Mouse (Mus musculus): Measurements from ENCODE around the gene Fam43b. TPM values are rescaled to one million over a fixed set of nuclear protein-coding genes. Genes with fewer than 3 reads are reported as not detected.

Fam43b gene
- polyA plus RNA-seq, 1 experiment from 2014 or later = not detected

DNA sequence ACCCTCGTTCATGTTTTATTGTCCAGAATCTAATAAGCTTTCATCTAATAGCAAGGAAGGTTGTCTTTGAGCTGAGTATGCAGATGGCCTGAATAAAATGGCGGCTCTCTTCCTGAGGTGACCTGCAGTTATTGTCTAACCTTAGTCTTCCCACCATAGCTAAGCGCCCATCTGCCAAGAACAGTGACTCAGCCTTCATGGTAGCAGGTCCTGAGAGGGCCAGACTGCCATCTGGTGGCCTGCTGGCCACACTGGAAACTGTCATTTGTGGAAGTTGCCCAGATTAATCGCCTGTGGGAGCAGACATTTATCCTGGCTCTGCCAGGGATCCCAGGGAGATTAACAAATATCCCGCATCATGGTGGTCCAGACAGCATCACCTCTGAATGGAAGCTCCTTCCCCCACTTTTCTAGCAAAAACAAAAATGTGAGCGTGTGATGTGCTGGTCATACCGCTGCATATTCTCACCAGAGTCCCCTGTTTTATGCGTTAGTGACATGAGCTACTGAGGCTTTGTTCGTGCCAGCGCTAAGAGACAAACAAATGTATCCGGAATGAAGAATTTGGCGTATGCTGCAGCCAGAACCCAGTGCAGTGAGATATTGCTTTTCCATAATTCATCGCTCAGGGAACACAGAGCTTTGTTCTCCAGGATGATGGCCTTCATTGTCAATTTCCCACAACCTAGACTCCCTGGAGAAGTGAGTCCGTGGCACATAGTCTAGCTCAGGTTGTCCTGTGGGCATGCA, 17.1 kb downstream of the Fam43b start:
- Histone ChIP-seq H3K9ac (replicated peaks) (no peak overlapping the region), H3K4me2 (ENCODE audit: low read depth, low read length) (no peak overlapping the region), H3K4me3 (ENCODE audit: low read depth, low read length) (no peak overlapping the region), H3K4me1 (ENCODE audit: insufficient read depth) (no peaks in the 10 kb centered on the region), H3K27ac (ENCODE audit: low read depth) (no peak overlapping the region), H3K9me3 (ENCODE audit: low read length) (no peaks in the 10 kb centered on the region), H3K27me3 (ENCODE audit: insufficient read depth, low read length) (no peaks in the 10 kb centered on the region), H3K36me3 (replicated peaks; ENCODE audit: insufficient read depth, low read length) (no peaks in the 10 kb centered on the region)
- WGBS (ENCODE audit: insufficient replicate concordance) = 52% methylated on average over 14 of the region's 14 CpGs
- peak; percentile 90 for TF ChIP-seq CTCF (IDR thresholded peaks at IDR 0.05; ENCODE audit: low read depth)
- no peak for TF ChIP-seq EP300 (IDR thresholded peaks at IDR 0.05; ENCODE audit: low read depth)
- DNase-seq (peak; percentile 69), ATAC-seq (peak; percentile 72)

DNA sequence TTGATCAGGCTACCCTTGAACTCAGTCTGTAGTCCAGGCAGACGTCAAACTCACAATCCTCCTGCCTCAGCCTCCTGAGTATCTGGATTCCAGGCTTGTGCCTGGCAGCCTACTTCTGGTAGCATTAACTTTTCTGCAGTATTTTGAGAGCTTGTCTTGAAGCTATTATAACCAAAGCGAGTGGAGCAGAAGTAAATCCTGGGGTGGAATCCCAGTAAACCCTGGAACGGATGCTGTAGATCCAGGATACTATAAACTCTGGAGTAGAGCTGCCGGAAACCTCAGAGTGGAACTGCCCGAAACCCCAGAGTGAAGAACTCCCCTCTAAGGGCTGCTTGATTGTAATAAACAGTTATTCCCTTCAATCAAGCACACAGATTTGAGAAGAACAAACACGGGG, 18.8 kb downstream of the Fam43b start:
- Histone ChIP-seq H3K27ac (ENCODE audit: low read depth) (no peak overlapping the region), H3K36me3 (replicated peaks; ENCODE audit: insufficient read depth, low read length) (no peaks in the 10 kb centered on the region), H3K4me2 (ENCODE audit: low read depth, low read length) (no peak overlapping the region), H3K4me3 (ENCODE audit: low read depth, low read length) (no peak overlapping the region), H3K9ac (replicated peaks) (no peak overlapping the region), H3K9me3 (ENCODE audit: low read length) (no peaks in the 10 kb centered on the region), H3K27me3 (ENCODE audit: insufficient read depth, low read length) (no peaks in the 10 kb centered on the region), H3K4me1 (ENCODE audit: insufficient read depth) (no peaks in the 10 kb centered on the region)
- DNase-seq (peak; percentile 34), ATAC-seq (no peak)
- 60% methylated on average over 6 of the region's 6 CpGs for WGBS (ENCODE audit: insufficient replicate concordance)
- TF ChIP-seq CTCF (IDR thresholded peaks at IDR 0.05; ENCODE audit: low read depth) (no peak), EP300 (IDR thresholded peaks at IDR 0.05; ENCODE audit: low read depth) (no peak)

DNA sequence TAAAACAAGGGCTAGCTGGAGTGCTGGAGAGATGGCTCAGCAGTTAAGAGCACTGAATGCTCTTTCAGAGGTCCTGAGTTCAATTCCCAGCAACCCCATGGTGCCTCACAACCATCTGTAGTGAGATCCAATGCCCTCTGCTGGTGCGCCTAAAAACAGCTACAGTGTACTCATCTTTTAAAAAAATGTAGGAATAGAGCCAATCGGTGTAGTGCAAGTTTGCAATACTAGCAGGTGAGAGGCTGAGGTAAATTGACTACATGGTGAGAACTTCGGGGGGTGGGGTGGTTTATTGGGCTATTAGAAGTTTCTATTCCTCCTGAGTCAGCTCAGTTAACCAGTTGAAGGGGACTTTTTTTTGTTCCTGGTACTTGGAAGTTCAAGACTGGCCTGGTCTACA, 21.2 kb downstream of the Fam43b start:
- no peak overlapping the region for H3K4me3 ChIP-seq (ENCODE audit: low read depth, low read length)
- no peak for ATAC-seq
- H3K27me3 ChIP-seq (ENCODE audit: insufficient read depth, low read length) = no peaks in the 10 kb centered on the region
- no peak for DNase-seq
- TF ChIP-seq EP300 (IDR thresholded peaks at IDR 0.05; ENCODE audit: low read depth) (no peak), CTCF (IDR thresholded peaks at IDR 0.05; ENCODE audit: low read depth) (no peak)
- H3K9me3 ChIP-seq (ENCODE audit: low read length) = no peaks in the 10 kb centered on the region
- no peak overlapping the region for H3K27ac ChIP-seq (ENCODE audit: low read depth)
- no peak overlapping the region for H3K4me2 ChIP-seq (ENCODE audit: low read depth, low read length)
- H3K4me1 ChIP-seq (ENCODE audit: insufficient read depth) = no peaks in the 10 kb centered on the region
- H3K9ac ChIP-seq (replicated peaks) = no peak overlapping the region
- no peaks in the 10 kb centered on the region for H3K36me3 ChIP-seq (replicated peaks; ENCODE audit: insufficient read depth, low read length)
- 76% methylated on average over 3 of the region's 3 CpGs for WGBS (ENCODE audit: insufficient replicate concordance)

- Histone ChIP-seq H3K9ac (replicated peaks) (no peak overlapping the region), H3K27me3 (ENCODE audit: insufficient read depth, low read length) (no peaks in the 10 kb centered on the region), H3K9me3 (ENCODE audit: low read length) (no peaks in the 10 kb centered on the region), H3K27ac (ENCODE audit: low read depth) (no peak overlapping the region), H3K4me1 (ENCODE audit: insufficient read depth) (peaks cover 5% of the 10 kb centered on the region; the same call in 1 of the 2 replicates), H3K36me3 (replicated peaks; ENCODE audit: insufficient read depth, low read length) (no peaks in the 10 kb centered on the region), H3K4me2 (ENCODE audit: low read depth, low read length) (no peak overlapping the region), H3K4me3 (ENCODE audit: low read depth, low read length) (no peak overlapping the region)
- WGBS (ENCODE audit: insufficient replicate concordance) = 80% methylated on average over 5 of the region's 5 CpGs
- DNase-seq = no peak
- TF ChIP-seq EP300 (IDR thresholded peaks at IDR 0.05; ENCODE audit: low read depth) (no peak), CTCF (IDR thresholded peaks at IDR 0.05; ENCODE audit: low read depth) (no peak)
- ATAC-seq = no peak
Measured at GRCm38 (mm10) chr4:138370996-138371516, 25.3 kb downstream of the Fam43b start.

GRCm38 (mm10) chr4:138368498-138369260, 27.6 kb downstream of the Fam43b start:
- H3K27me3 ChIP-seq (ENCODE audit: insufficient read depth, low read length) = no peaks in the 10 kb centered on the region
- H3K4me3 ChIP-seq (ENCODE audit: low read depth, low read length) = no peak overlapping the region; the same call in 1 of the 2 replicates
- H3K36me3 ChIP-seq (replicated peaks; ENCODE audit: insufficient read depth, low read length) = no peaks in the 10 kb centered on the region
- 47% methylated on average over 12 of the region's 12 CpGs for WGBS (ENCODE audit: insufficient replicate concordance)
- H3K9ac ChIP-seq (replicated peaks) = no peak overlapping the region
- DNase-seq = no peak
- no peak overlapping the region for H3K27ac ChIP-seq (ENCODE audit: low read depth)
- H3K4me1 ChIP-seq (ENCODE audit: insufficient read depth) = peaks cover 5% of the 10 kb centered on the region; the same call in 1 of the 2 replicates
- H3K4me2 ChIP-seq (ENCODE audit: low read depth, low read length) = peak overlapping the region; percentile 66; the same call in 1 of the 2 replicates
- TF ChIP-seq EP300 (IDR thresholded peaks at IDR 0.05; ENCODE audit: low read depth) (no peak), CTCF (IDR thresholded peaks at IDR 0.05; ENCODE audit: low read depth) (no peak)
- no peak for ATAC-seq
- H3K9me3 ChIP-seq (ENCODE audit: low read length) = no peaks in the 10 kb centered on the region
